Mouse (Mus musculus) layer of hippocampus, adult 8-10 months (tissue): Measurements from ENCODE around the gene Gdap1l1. TPM values are rescaled to one million over a fixed set of nuclear protein-coding genes. Genes with fewer than 3 reads are reported as not detected.
"Not testable (repeated sequence)": the region's sequence is repeated elsewhere in the genome, so short reads cannot be mapped to it uniquely, and the experiment has no call there.

Source experiments
- DNase-seq, 2 experiments: peaks; one replicate each; pipeline ENCODE4 v3.0.0; 2022; ENCODE audit warnings: low spot score in 2 of 2
- total RNA-seq, 4 experiments: library from RNA; stranded (reverse); gene quantifications; 2 replicates each; pipeline ENCODE4 v1.2.4; 2022

Gene Gdap1l1
- total RNA-seq: 10 to 100 TPM; 65.7 to 69.2 (median 68.0) TPM

GRCm38 (mm10) chr2:163438246-163438618, at the start of gene Gdap1l1:
TSS of gene Gdap1l1 (plus strand) at chr2:163438476.
- peak; percentile 69 to 80 for DNase-seq

- no peak for DNase-seq
Measured at GRCm38 (mm10) chr2:163392436-163392835, 45.8 kb upstream of the Gdap1l1 start.

GRCm38 (mm10) chr2:163393241-163393640, 45.0 kb upstream of the Gdap1l1 start:
- DNase-seq: no peak

GRCm38 (mm10) chr2:163393976-163394375, 44.3 kb upstream of the Gdap1l1 start:
- DNase-seq: no peak

GRCm38 (mm10) chr2:163394977-163395376, 43.3 kb upstream of the Gdap1l1 start:
- DNase-seq: no peak

- no peak for DNase-seq
Measured at GRCm38 (mm10) chr2:163397071-163397470, 41.2 kb upstream of the Gdap1l1 start.

- DNase-seq: no peak
Measured at GRCm38 (mm10) chr2:163397905-163398304, 40.4 kb upstream of the Gdap1l1 start, which contains the start of gene Jph2. TSS of gene Jph2 (minus strand) at chr2:163397993.

GRCm38 (mm10) chr2:163398770-163399169, 39.5 kb upstream of the Gdap1l1 start:
- DNase-seq: no peak

- DNase-seq: no peak
Measured at GRCm38 (mm10) chr2:163399222-163399621, 39.1 kb upstream of the Gdap1l1 start.

GRCm38 (mm10) chr2:163401221-163401620, 37.1 kb upstream of the Gdap1l1 start:
- DNase-seq: peak; percentile 63 to 89

GRCm38 (mm10) chr2:163404037-163404815, 34.0 kb upstream of the Gdap1l1 start:
- DNase-seq: no peak

GRCm38 (mm10) chr2:163410211-163410610, 28.1 kb upstream of the Gdap1l1 start:
- DNase-seq: no peak

GRCm38 (mm10) chr2:163411344-163411743, 26.9 kb upstream of the Gdap1l1 start:
- DNase-seq: not testable (repeated sequence)

GRCm38 (mm10) chr2:163411840-163412239, 26.4 kb upstream of the Gdap1l1 start:
- no peak for DNase-seq

GRCm38 (mm10) chr2:163412419-163412818, 25.9 kb upstream of the Gdap1l1 start:
- DNase-seq: peak; percentile 35 to 38

- DNase-seq: no peak
Measured at GRCm38 (mm10) chr2:163412846-163413590, 25.3 kb upstream of the Gdap1l1 start.

- DNase-seq: no peak
Measured at GRCm38 (mm10) chr2:163417026-163417425, 21.2 kb upstream of the Gdap1l1 start.

GRCm38 (mm10) chr2:163417830-163418229, 20.4 kb upstream of the Gdap1l1 start:
- DNase-seq: no peak

GRCm38 (mm10) chr2:163418841-163419345, 19.4 kb upstream of the Gdap1l1 start:
- no peak for DNase-seq

- peak; percentile 99 for DNase-seq
Measured at GRCm38 (mm10) chr2:163419346-163420045, 18.8 kb upstream of the Gdap1l1 start.

- DNase-seq: no peak
Measured at GRCm38 (mm10) chr2:163420366-163420886, 17.9 kb upstream of the Gdap1l1 start.
